Mouse (Mus musculus) lung, embryonic 16.5 days (tissue): ENCODE measurements around the gene Olfr644. TPM values are rescaled to one million over a fixed set of nuclear protein-coding genes. Genes with fewer than 3 reads are reported as not detected.

Experiments
- ATAC-seq: fragments of 200-750 bp; cut with Nextera tagmentation; 2 replicates; pipeline ENCODE4 v1.8.0; 2017; ENCODE audit warnings: low read depth, mild to moderate bottlenecking, moderate library complexity
- H3K27ac ChIP-seq: fragments of 300-500 bp; sonication (generic); 2 replicates; pipeline ENCODE4 v1.5.1; 2014; ENCODE audit warnings: mild to moderate bottlenecking, control low read depth, low read length
- H3K27me3 ChIP-seq: fragments of 300-500 bp; sonication (generic); 2 replicates; pipeline ENCODE4 v1.6.1; 2014; ENCODE audit warnings: low read depth, low read length, mixed read lengths; ENCODE audit not compliant: control insufficient read depth, insufficient read depth
- H3K36me3 ChIP-seq: fragments of 300-500 bp; sonication (generic); 2 replicates; pipeline ENCODE4 v1.6.1; 2014; ENCODE audit warnings: low read length; ENCODE audit not compliant: control insufficient read depth, insufficient read depth
- H3K4me1 ChIP-seq: fragments of 300-500 bp; sonication (generic); replicated peaks from 2 replicates; pipeline ENCODE4 v1.6.1; 2014; ENCODE audit warnings: low read length, mixed read lengths; ENCODE audit not compliant: control insufficient read depth, insufficient read depth
- H3K4me2 ChIP-seq: fragments of 300-500 bp; sonication (generic); 2 replicates; pipeline ENCODE4 v1.6.1; 2014; ENCODE audit warnings: low read depth, low read length, control low read depth
- H3K4me3 ChIP-seq: fragments of 300-500 bp; sonication (generic); 2 replicates; pipeline ENCODE4 v1.5.1; 2014; ENCODE audit warnings: mild to moderate bottlenecking, low read length, control low read depth
- H3K9ac ChIP-seq: fragments of 300-500 bp; sonication (generic); 2 replicates; pipeline ENCODE4 v1.6.1; 2014; ENCODE audit warnings: low read length, control low read depth
- H3K9me3 ChIP-seq: fragments of 300-500 bp; sonication (generic); 2 replicates; pipeline ENCODE4 v1.6.1; 2016; ENCODE audit warnings: low read length; ENCODE audit not compliant: control insufficient read depth
- WGBS: fragments of 180-500 bp; shearing (Covaris S2); extraction: QIAGEN DNeasy Blood & Tissue Kit; methylation state at CpG from one replicate; pipeline ENCODE4 v1.1.7; 2014; 5-methylcytosine and 5-hydroxymethylcytosine counted together
- polyA plus RNA-seq: library from polyadenylated mRNA; unstranded; fragments of >200 nt; fragmentation: Nextera tagmentation; extraction: Ambion mirVana; gene quantifications from 2 replicates; pipeline ENCODE4 v1.2.1, GENCODE M21; 2015

Gene Olfr644
- not detected in 2 replicates for polyA plus RNA-seq

GRCm38 (mm10) chr7:104071769-104072168 is at the start of gene Olfr644:
Gene Olfr644 (minus strand): TSS chr7:104071869.
- Histone ChIP-seq H3K4me2 (no peak within 1 kb of the TSS), H3K4me1 (no peaks in the 10 kb centered on the region), H3K9ac (no peak within 1 kb of the TSS), H3K36me3 (no peaks in the 10 kb centered on the region), H3K9me3 (no peaks in the 10 kb centered on the region), H3K27me3 (no peaks in the 10 kb centered on the region), H3K27ac (no peak within 1 kb of the TSS), H3K4me3 (no peak within 1 kb of the TSS)
- ATAC-seq: no peak
- WGBS: 57% methylated on average over 2 of the region's 2 CpGs

DNA sequence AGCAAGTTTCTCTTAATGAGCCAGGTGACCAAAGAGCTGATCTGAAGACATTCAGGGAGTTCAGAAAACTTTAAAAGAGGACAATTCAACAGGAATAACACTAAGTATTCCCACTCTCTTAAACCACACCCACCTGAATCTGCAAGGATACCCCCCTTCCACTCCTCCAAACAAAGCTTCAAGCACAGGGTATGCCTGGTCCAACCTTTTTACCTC is 33.0 kb upstream of the Olfr644 start, which contains the start of gene Olfr646:
Gene Olfr646 (plus strand): TSS at position 117 of the 216 bp plus-strand sequence.
- no peaks in the 10 kb centered on the region for H3K27me3 ChIP-seq
- H3K36me3 ChIP-seq: no peaks in the 10 kb centered on the region
- no peak within 1 kb of the TSS for H3K4me2 ChIP-seq
- H3K27ac ChIP-seq: no peak within 1 kb of the TSS
- H3K9ac ChIP-seq: no peak within 1 kb of the TSS
- no peak within 1 kb of the TSS for H3K4me3 ChIP-seq
- no peaks in the 10 kb centered on the region for H3K4me1 ChIP-seq
- H3K9me3 ChIP-seq: no peaks in the 10 kb centered on the region
- ATAC-seq: no peak

GRCm38 (mm10) chr7:104103913-104104756 is 32.5 kb upstream of the Olfr644 start:
- no peaks in the 10 kb centered on the region for H3K27me3 ChIP-seq
- no peak overlapping the region for H3K4me2 ChIP-seq
- H3K4me1 ChIP-seq: no peaks in the 10 kb centered on the region
- no peaks in the 10 kb centered on the region for H3K36me3 ChIP-seq
- no peak for ATAC-seq
- H3K27ac ChIP-seq: no peak overlapping the region
- no peak overlapping the region for H3K4me3 ChIP-seq
- no peaks in the 10 kb centered on the region for H3K9me3 ChIP-seq
- WGBS: 66% methylated on average over 4 of the region's 4 CpGs
- no peak overlapping the region for H3K9ac ChIP-seq

GRCm38 (mm10) chr7:104085365-104085764 is 13.7 kb upstream of the Olfr644 start, which contains the start of gene Olfr645:
Gene Olfr645 (minus strand): TSS chr7:104085465.
- Histone ChIP-seq H3K4me2 (no peak within 1 kb of the TSS), H3K4me3 (no peak within 1 kb of the TSS), H3K36me3 (no peaks in the 10 kb centered on the region), H3K27me3 (no peaks in the 10 kb centered on the region), H3K27ac (no peak within 1 kb of the TSS), H3K9ac (no peak within 1 kb of the TSS), H3K4me1 (no peaks in the 10 kb centered on the region), H3K9me3 (no peaks in the 10 kb centered on the region)
- 70% methylated on average over 1 of the region's 1 CpGs for WGBS
- ATAC-seq: no peak

DNA sequence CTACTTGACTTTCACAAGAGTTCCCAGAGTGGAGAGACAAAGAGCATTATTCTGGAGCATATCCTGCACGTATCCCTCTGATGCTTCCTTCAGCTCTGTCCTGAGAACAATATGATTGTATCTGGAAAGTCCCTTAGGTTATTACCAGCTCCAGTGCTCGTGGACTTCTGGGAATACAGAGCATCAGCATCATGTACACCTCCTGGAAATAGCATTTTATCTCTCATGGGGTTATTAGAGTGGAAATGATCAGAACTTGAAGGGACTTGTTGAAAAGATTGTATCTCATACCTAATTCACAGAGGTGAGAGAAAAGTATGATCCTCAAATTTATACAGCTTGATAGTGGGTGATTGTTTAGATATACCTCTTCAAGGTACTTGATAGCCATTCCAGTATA is 10.3 kb downstream of the Olfr644 start, which contains the start of gene 4930516K23Rik:
Gene 4930516K23Rik (minus strand): TSS at position 101 of the 400 bp plus-strand sequence.
- 39% methylated on average over 2 of the region's 2 CpGs for WGBS
- no peak for ATAC-seq
- H3K4me2 ChIP-seq: no peak within 1 kb of the TSS
- no peaks in the 10 kb centered on the region for H3K36me3 ChIP-seq
- H3K4me1 ChIP-seq: no peaks in the 10 kb centered on the region
- H3K4me3 ChIP-seq: no peak within 1 kb of the TSS
- no peaks in the 10 kb centered on the region for H3K9me3 ChIP-seq
- no peak within 1 kb of the TSS for H3K27ac ChIP-seq
- H3K27me3 ChIP-seq: no peaks in the 10 kb centered on the region
- H3K9ac ChIP-seq: no peak within 1 kb of the TSS

DNA sequence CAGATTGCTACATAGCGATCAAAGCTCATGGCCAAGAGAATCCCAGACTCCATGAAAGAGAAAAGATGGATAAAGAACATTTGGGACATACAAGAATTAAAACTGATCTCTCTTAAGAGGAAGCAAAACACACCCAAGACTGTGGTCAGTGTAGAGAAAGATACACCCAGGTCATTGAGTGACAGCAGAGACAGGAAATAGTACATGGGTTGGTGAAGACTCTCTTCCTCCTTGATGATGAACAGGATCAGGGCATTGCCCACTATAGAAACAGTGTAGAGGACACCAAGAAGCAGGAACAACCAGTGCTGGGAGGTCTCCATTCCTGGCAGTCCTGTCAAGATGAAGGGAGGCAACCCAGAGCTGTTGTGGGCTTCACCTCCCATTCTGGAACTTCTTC is 12.5 kb downstream of the Olfr644 start:
- no peak overlapping the region for H3K27ac ChIP-seq
- no peak overlapping the region for H3K9ac ChIP-seq
- WGBS: 76% methylated on average over 1 of the region's 1 CpGs
- H3K4me3 ChIP-seq: no peak overlapping the region
- no peak for ATAC-seq
- H3K4me2 ChIP-seq: no peak overlapping the region
- H3K9me3 ChIP-seq: no peaks in the 10 kb centered on the region
- H3K36me3 ChIP-seq: no peaks in the 10 kb centered on the region
- H3K27me3 ChIP-seq: no peaks in the 10 kb centered on the region
- no peaks in the 10 kb centered on the region for H3K4me1 ChIP-seq

GRCm38 (mm10) chr7:104052566-104052965 is 19.1 kb downstream of the Olfr644 start, which contains the start of gene Olfr642:
Gene Olfr642 (minus strand): TSS chr7:104052666.
- H3K27me3 ChIP-seq: no peaks in the 10 kb centered on the region
- H3K36me3 ChIP-seq: no peaks in the 10 kb centered on the region
- H3K27ac ChIP-seq: no peak within 1 kb of the TSS
- no peak within 1 kb of the TSS for H3K9ac ChIP-seq
- H3K4me2 ChIP-seq: no peak within 1 kb of the TSS
- no peak within 1 kb of the TSS for H3K4me3 ChIP-seq
- ATAC-seq: no peak
- no peaks in the 10 kb centered on the region for H3K9me3 ChIP-seq
- WGBS: 63% methylated on average over 1 of the region's 1 CpGs
- H3K4me1 ChIP-seq: no peaks in the 10 kb centered on the region

DNA sequence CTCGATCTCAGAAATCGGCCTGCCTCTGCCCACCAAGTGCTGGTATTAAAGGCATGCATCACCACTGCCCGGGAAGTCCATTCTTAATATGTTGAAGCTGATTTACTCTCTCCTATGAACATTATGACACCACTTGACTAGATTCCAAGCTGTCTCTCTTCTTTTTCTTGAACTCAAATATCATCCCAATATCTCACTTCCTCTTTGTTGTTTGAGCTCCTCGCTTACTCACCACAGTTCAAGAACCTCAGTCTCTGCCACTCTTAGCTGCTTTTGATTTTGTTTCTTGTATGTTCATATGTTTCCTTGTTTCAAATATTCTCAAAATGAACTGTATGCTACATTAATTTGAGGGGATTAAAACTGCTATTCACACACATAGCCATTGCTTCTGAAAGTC is 20.9 kb downstream of the Olfr644 start:
- H3K4me2 ChIP-seq: no peak overlapping the region
- H3K27me3 ChIP-seq: no peaks in the 10 kb centered on the region
- no peak overlapping the region for H3K9ac ChIP-seq
- 83% methylated on average over 4 of the region's 4 CpGs for WGBS
- no peak for ATAC-seq
- H3K4me3 ChIP-seq: no peak overlapping the region
- H3K36me3 ChIP-seq: no peaks in the 10 kb centered on the region
- no peaks in the 10 kb centered on the region for H3K9me3 ChIP-seq
- no peaks in the 10 kb centered on the region for H3K4me1 ChIP-seq
- no peak overlapping the region for H3K27ac ChIP-seq

DNA sequence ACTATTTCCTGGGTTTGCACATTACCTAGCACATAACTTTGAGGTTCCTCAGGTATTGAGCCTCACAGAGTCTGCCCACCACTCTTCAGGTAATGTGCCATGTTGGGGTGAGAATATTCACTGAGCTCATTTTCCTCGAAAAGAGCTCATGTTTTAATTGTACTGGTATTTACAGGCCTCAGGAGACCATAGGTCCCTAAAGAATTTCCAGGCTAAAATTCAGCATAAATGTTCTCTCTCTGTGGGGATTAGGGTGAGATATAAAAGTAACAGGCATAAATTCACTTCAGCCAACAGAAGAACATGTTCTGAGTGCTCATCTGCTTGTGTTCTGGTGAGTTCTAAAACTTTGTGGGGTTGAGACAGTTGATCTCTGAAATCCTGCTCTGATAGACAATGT is 36.5 kb downstream of the Olfr644 start, which contains the start of gene Olfr641:
Gene Olfr641 (plus strand): TSS at position 301 of the 400 bp plus-strand sequence.
- 65% methylated on average over 1 of the region's 1 CpGs for WGBS
- ATAC-seq: no peak
- H3K36me3 ChIP-seq: no peaks in the 10 kb centered on the region
- no peak within 1 kb of the TSS for H3K9ac ChIP-seq
- no peak within 1 kb of the TSS for H3K4me3 ChIP-seq
- no peaks in the 10 kb centered on the region for H3K4me1 ChIP-seq
- no peak within 1 kb of the TSS for H3K4me2 ChIP-seq
- H3K27me3 ChIP-seq: no peaks in the 10 kb centered on the region
- H3K27ac ChIP-seq: no peak within 1 kb of the TSS
- H3K9me3 ChIP-seq: no peaks in the 10 kb centered on the region
